Mouse (Mus musculus): Measurements from ENCODE around the gene Cacna2d4. TPM values are rescaled to one million over a fixed set of nuclear protein-coding genes. Genes with fewer than 3 reads are reported as not detected.

Cacna2d4 gene
- total and polyA plus RNA-seq, 2 experiments from 2014 or later, result 0.48 to 0.62 TPM

GRCm38 (mm10) chr6:119301310-119301709 lies 65.0 kb downstream of the Cacna2d4 start:
- ATAC-seq, result no peak

GRCm38 (mm10) chr6:119303331-119303730 lies 67.0 kb downstream of the Cacna2d4 start:
- Histone ChIP-seq H3K4me1 (ENCODE audit: insufficient read depth) (no peaks in the 10 kb centered on the region), H3K9ac (no peak overlapping the region), H3K27me3 (ENCODE audit: insufficient read depth, low read length) (no peaks in the 10 kb centered on the region), H3K4me2 (ENCODE audit: low read depth) (no peak overlapping the region), H3K4me3 (ENCODE audit: low read depth, low read length) (no peak overlapping the region), H3K27ac (ENCODE audit: low read depth, low read length) (no peak overlapping the region), H3K9me3 (ENCODE audit: low read length) (no peaks in the 10 kb centered on the region), H3K36me3 (ENCODE audit: insufficient read depth) (no peaks in the 10 kb centered on the region)
- 95% methylated on average over 6 of the region's 6 CpGs for WGBS
- no peak for ATAC-seq
- no peak for TF ChIP-seq CTCF (IDR thresholded peaks at IDR 0.05; ENCODE audit: low read depth)
- DNase-seq, result no peak

More at GRCm38 (mm10) chr6:119301310-119301709, 65.0 kb downstream of the Cacna2d4 start:
- TF ChIP-seq CTCF (IDR thresholded peaks at IDR 0.05; ENCODE audit: low read depth), result no peak
- Histone ChIP-seq H3K27ac (ENCODE audit: low read depth, low read length) (no peak overlapping the region), H3K4me1 (ENCODE audit: insufficient read depth) (no peaks in the 10 kb centered on the region), H3K9ac (no peak overlapping the region), H3K27me3 (ENCODE audit: insufficient read depth, low read length) (no peaks in the 10 kb centered on the region), H3K36me3 (ENCODE audit: insufficient read depth) (no peaks in the 10 kb centered on the region), H3K9me3 (ENCODE audit: low read length) (no peaks in the 10 kb centered on the region), H3K4me3 (ENCODE audit: low read depth, low read length) (no peak overlapping the region), H3K4me2 (ENCODE audit: low read depth) (no peak overlapping the region)
- DNase-seq, result no peak
- 91% methylated on average over 3 of the region's 3 CpGs for WGBS

GRCm38 (mm10) chr6:119307867-119308413 lies 71.6 kb downstream of the Cacna2d4 start:
- Histone ChIP-seq H3K27ac (ENCODE audit: low read depth, low read length) (0 out of 2 replicates have a peak overlapping the region, but pooled peaks have one; percentile 4), H3K4me3 (ENCODE audit: low read depth, low read length) (no peak overlapping the region), H3K36me3 (ENCODE audit: insufficient read depth) (no peaks in the 10 kb centered on the region), H3K27me3 (ENCODE audit: insufficient read depth, low read length) (no peaks in the 10 kb centered on the region), H3K4me1 (ENCODE audit: insufficient read depth) (no peaks in the 10 kb centered on the region), H3K9ac (no peak overlapping the region), H3K9me3 (ENCODE audit: low read length) (no peaks in the 10 kb centered on the region), H3K4me2 (ENCODE audit: low read depth) (no peak overlapping the region)
- ATAC-seq (peak; percentile 58), DNase-seq (peak; percentile 26)
- TF ChIP-seq CTCF (IDR thresholded peaks at IDR 0.05; ENCODE audit: low read depth), result no peak
- 41% methylated on average over 10 of the region's 10 CpGs for WGBS

- no peak overlapping the region for H3K9ac ChIP-seq
- H3K4me3 ChIP-seq (ENCODE audit: low read depth, low read length), result no peak overlapping the region
- H3K4me2 ChIP-seq (ENCODE audit: low read depth), result no peak overlapping the region
- H3K27me3 ChIP-seq (ENCODE audit: insufficient read depth, low read length), result no peaks in the 10 kb centered on the region
- ATAC-seq (no peak), DNase-seq (no peak)
- no peak for TF ChIP-seq CTCF (IDR thresholded peaks at IDR 0.05; ENCODE audit: low read depth)
- H3K4me1 ChIP-seq (ENCODE audit: insufficient read depth), result peaks cover 15% of the 10 kb centered on the region
- no peaks in the 10 kb centered on the region for H3K9me3 ChIP-seq (ENCODE audit: low read length)
- H3K36me3 ChIP-seq (ENCODE audit: insufficient read depth), result no peaks in the 10 kb centered on the region
- WGBS, result 64% methylated on average over 9 of the region's 9 CpGs
- no peak overlapping the region for H3K27ac ChIP-seq (ENCODE audit: low read depth, low read length)
These were observed 73.8 kb downstream of the Cacna2d4 start for GRCm38 (mm10) chr6:119310176-119310575.

GRCm38 (mm10) chr6:119312381-119312780 lies 76.1 kb downstream of the Cacna2d4 start:
- Histone ChIP-seq H3K4me2 (ENCODE audit: low read depth) (no peak overlapping the region), H3K9ac (no peak overlapping the region), H3K9me3 (ENCODE audit: low read length) (no peaks in the 10 kb centered on the region), H3K36me3 (ENCODE audit: insufficient read depth) (0 out of 2 replicates have a peak, but pooled peaks cover 5% of the 10 kb centered on the region), H3K27ac (ENCODE audit: low read depth, low read length) (no peak overlapping the region), H3K27me3 (ENCODE audit: insufficient read depth, low read length) (no peaks in the 10 kb centered on the region), H3K4me3 (ENCODE audit: low read depth, low read length) (no peak overlapping the region), H3K4me1 (ENCODE audit: insufficient read depth) (peaks cover 15% of the 10 kb centered on the region)
- ATAC-seq (no peak), DNase-seq (no peak)
- 85% methylated on average over 6 of the region's 6 CpGs for WGBS
- TF ChIP-seq CTCF (IDR thresholded peaks at IDR 0.05; ENCODE audit: low read depth), result no peak

GRCm38 (mm10) chr6:119313096-119313495 lies 76.8 kb downstream of the Cacna2d4 start:
- peak overlapping the region; percentile 69 for H3K27ac ChIP-seq (ENCODE audit: low read depth, low read length)
- 68% methylated on average over 3 of the region's 3 CpGs for WGBS

GRCm38 (mm10) chr6:119313588-119314375 lies 77.5 kb downstream of the Cacna2d4 start:
- Histone ChIP-seq H3K27me3 (ENCODE audit: insufficient read depth, low read length) (no peaks in the 10 kb centered on the region), H3K27ac (ENCODE audit: low read depth, low read length) (peak overlapping the region; percentile 69), H3K4me1 (ENCODE audit: insufficient read depth) (peaks cover 15% of the 10 kb centered on the region), H3K4me3 (ENCODE audit: low read depth, low read length) (no peak overlapping the region), H3K9me3 (ENCODE audit: low read length) (no peaks in the 10 kb centered on the region), H3K9ac (no peak overlapping the region), H3K4me2 (ENCODE audit: low read depth) (no peak overlapping the region), H3K36me3 (ENCODE audit: insufficient read depth) (peaks cover 5% of the 10 kb centered on the region; the same call in 1 of the 2 replicates)
- WGBS, result 48% methylated on average over 14 of the region's 14 CpGs
- 0 out of 2 replicates have a peak, but pooled peaks have one; percentile 9 for TF ChIP-seq CTCF (IDR thresholded peaks at IDR 0.05; ENCODE audit: low read depth)
- ATAC-seq, result peak; percentile 92
- DNase-seq, result peak; percentile 74

More at GRCm38 (mm10) chr6:119313096-119313495, 76.8 kb downstream of the Cacna2d4 start:
- H3K36me3 ChIP-seq (ENCODE audit: insufficient read depth), result peaks cover 5% of the 10 kb centered on the region; the same call in 1 of the 2 replicates
- H3K9me3 ChIP-seq (ENCODE audit: low read length), result no peaks in the 10 kb centered on the region
- DNase-seq (no peak), ATAC-seq (peak; percentile 65; the same call in 1 of the 2 replicates)
- no peak overlapping the region for H3K9ac ChIP-seq
- no peaks in the 10 kb centered on the region for H3K27me3 ChIP-seq (ENCODE audit: insufficient read depth, low read length)
- no peak for TF ChIP-seq CTCF (IDR thresholded peaks at IDR 0.05; ENCODE audit: low read depth)
- H3K4me3 ChIP-seq (ENCODE audit: low read depth, low read length), result no peak overlapping the region
- no peak overlapping the region for H3K4me2 ChIP-seq (ENCODE audit: low read depth)
- H3K4me1 ChIP-seq (ENCODE audit: insufficient read depth), result peaks cover 15% of the 10 kb centered on the region

Measured in forebrain, postnatal 0 days (tissue).